Mouse (Mus musculus) C2C12 (cell line): ENCODE measurements around the gene Pdf. TPM values are rescaled to one million over a fixed set of nuclear protein-coding genes. Genes with fewer than 3 reads are reported as not detected.

Experiments used
- H3K27me3 ChIP-seq: one replicate; pipeline ENCODE4 v1.6.1; 2011; ENCODE audit not compliant: control insufficient read depth, insufficient read depth, insufficient read length
- H3K36me3 ChIP-seq: one replicate; pipeline ENCODE4 v1.6.1; 2011; ENCODE audit not compliant: control insufficient read depth, insufficient read depth
- H3K4me3 ChIP-seq: one replicate; pipeline ENCODE4 v1.5.1; 2011; ENCODE audit warnings: mild to moderate bottlenecking, control low read depth; ENCODE audit not compliant: poor library complexity, insufficient read depth, severe bottlenecking
- H3K79me2 ChIP-seq: one replicate; pipeline ENCODE4 v1.6.1; 2011; ENCODE audit not compliant: control insufficient read depth, insufficient read depth
- H3K79me3 ChIP-seq: one replicate; pipeline ENCODE4 v1.6.1; 2011; ENCODE audit warnings: low read depth, control low read depth
- H3ac ChIP-seq: one replicate; pipeline ENCODE3; 2011; ENCODE audit warnings: low read depth; ENCODE audit not compliant: control insufficient read depth, insufficient read length
- CEBPB ChIP-seq: IDR thresholded peaks from one replicate; pipeline ENCODE4 v1.6.1; 2011; ENCODE audit warnings: low read depth, mild to moderate bottlenecking, control low read depth, moderate library complexity
- CTCF ChIP-seq: IDR thresholded peaks from one replicate; pipeline ENCODE4 v1.5.1; 2011; ENCODE audit not compliant: control insufficient read depth, insufficient read depth, insufficient read length
- FOSL1 ChIP-seq: IDR thresholded peaks from one replicate; pipeline ENCODE4 v1.8.0; 2011; ENCODE audit warnings: mild to moderate bottlenecking, low read length; ENCODE audit not compliant: poor library complexity, insufficient read depth, severe bottlenecking
- MAX ChIP-seq: IDR thresholded peaks from one replicate; pipeline ENCODE4 v1.6.1; 2011; ENCODE audit warnings: mild to moderate bottlenecking, control low read depth
- MYOD1 ChIP-seq: IDR thresholded peaks from one replicate; pipeline ENCODE4 v1.6.1; 2011; ENCODE audit warnings: low read depth; ENCODE audit not compliant: control insufficient read depth, insufficient read length
- MYOG ChIP-seq: IDR thresholded peaks from one replicate; pipeline ENCODE4 v1.6.1; 2011; ENCODE audit not compliant: control insufficient read depth, insufficient read length; ENCODE audit errors: extremely low read depth
- USF1 ChIP-seq: IDR thresholded peaks from one replicate; pipeline ENCODE4 v1.6.1; 2011; ENCODE audit warnings: low read depth, mild to moderate bottlenecking, control low read depth, moderate library complexity
- polyA plus RNA-seq: library from polyadenylated mRNA; unstranded; fragments of >200 nt; fragmentation: generic; extraction: Trizol; gene quantifications from one replicate; pipeline ENCODE4 v1.2.1, GENCODE M21; 2012; ENCODE audit warnings: missing spikeins

Pdf gene
- polyA plus RNA-seq, 1 experiment: 27.2 TPM

DNA sequence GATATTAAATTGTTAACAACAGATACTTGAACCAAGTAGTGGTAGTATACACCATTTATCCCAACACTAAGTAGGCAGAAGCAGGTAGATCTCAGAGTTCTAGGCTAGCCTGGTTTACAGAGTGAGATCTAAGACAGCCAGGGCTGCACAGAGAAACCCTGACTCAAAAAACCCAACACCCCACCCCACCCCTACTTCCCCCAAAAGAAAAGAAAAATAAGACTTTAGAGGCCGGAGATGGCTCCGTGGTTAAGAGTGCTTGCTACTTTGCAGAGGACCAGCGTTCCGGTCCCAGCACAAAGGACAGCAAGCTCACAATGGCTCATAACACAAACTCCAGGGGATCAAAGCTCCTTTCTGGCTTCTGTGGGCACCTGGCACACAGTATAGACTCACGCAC, 37.6 kb upstream of the Pdf start:
- H3K27me3 ChIP-seq: no peaks in the 10 kb centered on the region
- no peak overlapping the region for H3ac ChIP-seq

DNA sequence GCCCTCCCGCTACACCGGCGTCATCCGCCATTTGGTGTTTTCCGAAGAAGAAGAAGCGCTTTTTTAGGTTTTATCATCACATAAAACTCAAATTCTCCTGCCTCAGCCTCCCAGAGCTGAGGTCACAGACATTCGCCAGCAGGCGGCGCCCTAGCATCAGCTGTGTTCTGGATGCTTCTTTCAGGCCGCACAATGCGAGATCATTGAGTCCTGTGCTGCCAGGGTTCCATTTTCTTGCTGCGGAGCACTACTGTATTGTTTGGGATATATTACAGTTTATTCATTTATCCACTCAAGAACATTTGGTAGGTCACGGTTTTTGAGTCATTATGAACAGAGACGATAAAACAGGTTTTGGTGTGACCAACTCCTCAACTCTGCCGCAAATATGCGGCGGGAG, 36.9 kb upstream of the Pdf start:
- peaks cover 46% of the 10 kb centered on the region for H3K36me3 ChIP-seq

More for the DNA sequence above, 37.6 kb upstream of the Pdf start:
- H3K36me3 ChIP-seq: peaks cover 46% of the 10 kb centered on the region
- peaks cover 52% of the 10 kb centered on the region for H3K79me2 ChIP-seq
- no peak overlapping the region for H3K4me3 ChIP-seq
- TF ChIP-seq FOSL1 (no peak), CEBPB (no peak), MYOG (no peak), MAX (no peak), CTCF (no peak), MYOD1 (no peak), USF1 (no peak)
- peaks cover 31% of the 10 kb centered on the region for H3K79me3 ChIP-seq

DNA sequence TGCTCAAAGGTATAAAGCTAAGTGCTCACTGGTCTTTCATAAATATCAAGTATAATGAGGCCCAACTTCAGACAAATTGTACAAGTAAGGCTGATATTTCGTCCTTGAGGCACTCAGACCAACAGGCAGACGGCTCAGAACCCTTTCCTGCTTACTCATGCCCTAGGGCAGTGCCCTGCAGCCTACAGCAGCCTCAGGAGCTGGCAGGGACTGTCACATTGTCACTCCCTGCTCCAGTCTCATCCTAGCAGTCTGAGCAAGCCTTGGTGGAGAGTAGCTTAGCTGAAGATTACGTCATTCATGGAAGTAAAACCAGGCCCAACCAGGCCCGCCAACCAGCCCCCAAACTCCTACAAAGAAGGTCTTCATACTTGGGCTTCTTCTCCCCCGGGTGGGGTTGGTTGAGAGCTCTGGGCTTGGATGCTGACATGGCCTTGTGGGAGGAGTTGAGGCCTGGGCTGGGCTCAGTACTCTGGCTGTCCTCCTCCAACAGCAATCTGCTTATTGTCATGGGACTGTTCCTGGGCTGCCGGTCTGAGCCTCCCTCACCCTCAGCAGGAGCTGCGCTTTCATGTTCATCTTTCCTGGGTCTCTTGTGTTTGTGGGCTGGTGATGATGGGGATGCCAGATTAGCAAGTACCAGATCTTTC, 27.9 kb upstream of the Pdf start:
- Histone ChIP-seq H3K79me3 (no peaks in the 10 kb centered on the region), H3K4me3 (no peak overlapping the region), H3ac (no peak overlapping the region), H3K79me2 (no peaks in the 10 kb centered on the region), H3K36me3 (peaks cover 52% of the 10 kb centered on the region), H3K27me3 (no peaks in the 10 kb centered on the region)
- TF ChIP-seq MYOD1: no peak
- no peak for TF ChIP-seq CEBPB
- no peak for TF ChIP-seq FOSL1
- TF ChIP-seq MYOG: no peak
- no peak for TF ChIP-seq CTCF
- no peak for TF ChIP-seq MAX
- TF ChIP-seq USF1: no peak

More for the DNA sequence above, 36.9 kb upstream of the Pdf start:
- H3K4me3 ChIP-seq: no peak overlapping the region
- H3ac ChIP-seq: no peak overlapping the region
- H3K79me2 ChIP-seq: peaks cover 46% of the 10 kb centered on the region
- TF ChIP-seq MAX: no peak
- no peak for TF ChIP-seq MYOG
- TF ChIP-seq CTCF: peak; percentile 31
- peaks cover 24% of the 10 kb centered on the region for H3K79me3 ChIP-seq
- H3K27me3 ChIP-seq: no peaks in the 10 kb centered on the region

DNA sequence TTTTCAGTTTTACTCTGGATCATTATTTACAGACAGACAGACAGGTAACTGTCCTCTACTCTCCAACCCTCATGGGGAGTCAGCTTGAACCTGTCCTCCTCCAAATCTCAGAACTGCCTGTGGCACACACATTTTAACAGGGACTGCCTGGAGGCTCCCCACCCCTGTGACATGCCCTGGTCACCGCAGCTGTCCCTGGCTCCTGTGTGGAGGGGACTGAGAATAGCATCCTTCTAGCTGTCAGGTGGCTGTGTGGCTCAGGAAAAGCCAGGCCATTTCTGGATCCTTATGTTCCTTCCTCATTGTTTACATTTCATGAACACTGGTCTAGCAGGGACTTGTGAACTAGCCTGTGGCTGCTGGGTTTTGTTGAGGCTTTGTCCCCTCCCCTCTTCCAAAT, 25.7 kb upstream of the Pdf start:
- H3K79me3 ChIP-seq: no peaks in the 10 kb centered on the region
- H3K36me3 ChIP-seq: peaks cover 48% of the 10 kb centered on the region
- no peak overlapping the region for H3K4me3 ChIP-seq
- no peaks in the 10 kb centered on the region for H3K27me3 ChIP-seq
- H3K79me2 ChIP-seq: no peaks in the 10 kb centered on the region
- TF ChIP-seq USF1: no peak
- no peak for TF ChIP-seq FOSL1
- no peak for TF ChIP-seq CEBPB
- TF ChIP-seq CTCF: no peak
- TF ChIP-seq MYOD1: no peak
- no peak for TF ChIP-seq MYOG
- no peak for TF ChIP-seq MAX
- H3ac ChIP-seq: no peak overlapping the region

DNA sequence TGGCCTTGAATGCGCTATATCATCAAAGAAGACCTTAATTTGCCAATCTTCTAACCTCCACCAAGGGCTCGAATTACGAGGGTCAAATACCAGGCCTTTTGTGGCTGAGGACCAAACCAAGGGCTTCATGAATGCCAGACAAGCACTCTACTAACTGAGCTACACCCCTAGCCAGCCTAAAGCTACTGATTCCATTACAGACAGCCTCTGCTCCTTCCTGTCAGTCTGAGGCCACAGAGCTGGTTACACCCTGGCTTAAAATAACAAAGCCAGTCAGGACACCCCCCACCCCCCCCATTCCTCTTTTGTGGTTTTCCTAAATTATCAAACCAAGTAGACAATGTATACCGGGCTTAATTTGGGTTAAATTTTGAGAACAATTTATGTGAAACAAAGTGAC, 25.3 kb upstream of the Pdf start:
- Histone ChIP-seq H3K36me3 (peaks cover 45% of the 10 kb centered on the region), H3K4me3 (no peak overlapping the region), H3K27me3 (no peaks in the 10 kb centered on the region), H3ac (no peak overlapping the region), H3K79me2 (no peaks in the 10 kb centered on the region), H3K79me3 (no peaks in the 10 kb centered on the region)
- TF ChIP-seq USF1 (no peak), CTCF (no peak), CEBPB (no peak), MYOG (no peak), FOSL1 (no peak), MYOD1 (no peak), MAX (no peak)
